Mouse (Mus musculus) brain, embryonic 14.5 days (tissue): Measurements from ENCODE around the gene Exoc6. TPM values are rescaled to one million over a fixed set of nuclear protein-coding genes. Genes with fewer than 3 reads are reported as not detected.
A peak's percentile ranks its signal among the peaks of the same experiment; 100 is the strongest.

ENCODE experiments used
- DNase-seq: peaks from one replicate; pipeline ENCODE4 v3.0.0-alpha.2; 2011; ENCODE audit warnings: low read depth
- CTCF ChIP-seq: fragments of 200-500 bp; IDR thresholded peaks from 2 replicates; pipeline ENCODE4 v1.5.1; 2012; ENCODE audit warnings: inconsistent platforms, mild to moderate bottlenecking, moderate library complexity, borderline replicate concordance; ENCODE audit not compliant: insufficient read depth, insufficient read length; ENCODE audit errors: extremely low read depth
- POLR2A ChIP-seq: fragments of 200-500 bp; IDR thresholded peaks from 2 replicates; pipeline ENCODE4 v1.6.1; 2012; ENCODE audit warnings: mild to moderate bottlenecking, inconsistent platforms, borderline replicate concordance; ENCODE audit not compliant: poor library complexity, insufficient read depth, insufficient read length, severe bottlenecking; ENCODE audit errors: extremely low read depth
- polyA plus RNA-seq: library from polyadenylated mRNA; depleted of rRNA; stranded (reverse); fragments of >200 nt; gene quantifications from 2 replicates; pipeline ENCODE4 v1.2.3, GENCODE M21; 2012

Exoc6 gene
- polyA plus RNA-seq, 1 experiment = 11.9 TPM

DNA sequence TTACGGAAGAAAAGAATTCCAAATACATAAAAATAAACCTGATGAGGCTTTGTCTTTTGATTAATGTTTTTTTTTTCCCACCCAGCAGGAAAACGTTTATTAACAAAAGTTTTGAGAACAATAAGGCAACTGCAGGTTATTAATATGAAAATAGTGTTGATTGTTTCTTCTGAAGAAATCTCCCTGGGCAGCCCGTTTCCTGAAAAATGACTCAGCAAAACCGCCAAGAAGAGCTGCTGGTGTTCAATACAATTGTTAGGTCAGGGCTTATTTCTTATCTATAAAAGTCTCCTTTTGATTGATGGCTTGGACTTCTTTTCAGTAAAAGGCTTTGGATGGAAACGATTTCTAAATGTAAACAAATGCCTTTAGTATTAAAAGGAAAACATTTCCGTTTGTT lies 21.6 kb upstream of the Exoc6 start:
- no peak for DNase-seq
- TF ChIP-seq POLR2A = no peak
- no peak for TF ChIP-seq CTCF

DNA sequence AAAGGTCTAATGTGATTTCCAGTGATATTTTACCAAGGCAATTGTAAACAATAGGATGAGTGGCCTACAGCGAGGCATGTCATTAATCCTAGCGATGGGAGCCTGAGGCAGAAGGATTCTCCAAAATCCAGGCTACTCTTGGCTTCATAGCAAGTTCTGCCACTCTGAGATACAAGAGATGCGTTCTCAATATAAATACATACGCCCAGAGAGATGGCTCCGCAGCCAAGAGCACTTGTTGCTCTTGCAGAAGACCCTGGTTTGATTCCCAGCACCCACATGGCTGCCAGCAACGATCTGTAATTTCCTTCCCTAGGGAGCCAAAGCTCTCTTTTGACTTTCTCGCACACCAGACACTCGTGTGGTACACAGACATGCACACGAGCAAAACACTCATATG lies 20.9 kb upstream of the Exoc6 start:
- TF ChIP-seq CTCF = no peak

DNA sequence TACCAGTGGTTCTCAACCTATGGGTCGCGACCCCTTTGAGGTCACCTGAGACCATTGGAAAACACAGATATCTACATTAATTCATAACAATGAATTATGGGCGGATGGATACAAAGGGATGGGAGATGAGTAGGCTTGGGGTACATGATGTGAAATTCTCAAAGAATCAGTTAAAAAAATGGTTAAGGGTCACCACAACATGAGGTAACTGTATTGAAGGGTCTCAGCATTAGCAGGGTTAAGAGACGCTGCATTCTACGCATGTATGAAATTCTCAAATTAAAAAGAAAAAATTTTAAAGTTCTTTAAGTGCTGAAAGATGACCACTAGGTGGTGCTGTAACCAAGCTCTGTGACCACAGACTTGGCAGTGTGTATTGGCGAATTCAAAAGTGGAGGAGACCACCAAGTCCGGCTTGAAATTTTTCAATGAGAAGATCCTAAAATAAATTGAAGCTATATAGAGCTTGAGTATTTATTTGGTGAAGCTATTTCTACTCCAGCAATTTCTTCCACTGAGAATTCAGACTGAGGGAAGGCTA lies 20.2 kb upstream of the Exoc6 start:
- TF ChIP-seq CTCF = peak; percentile 68; the same call in 1 of the 2 replicates
- TF ChIP-seq POLR2A = no peak
- DNase-seq = peak; percentile 88

More for the DNA sequence above, 20.9 kb upstream of the Exoc6 start:
- DNase-seq = no peak

DNA sequence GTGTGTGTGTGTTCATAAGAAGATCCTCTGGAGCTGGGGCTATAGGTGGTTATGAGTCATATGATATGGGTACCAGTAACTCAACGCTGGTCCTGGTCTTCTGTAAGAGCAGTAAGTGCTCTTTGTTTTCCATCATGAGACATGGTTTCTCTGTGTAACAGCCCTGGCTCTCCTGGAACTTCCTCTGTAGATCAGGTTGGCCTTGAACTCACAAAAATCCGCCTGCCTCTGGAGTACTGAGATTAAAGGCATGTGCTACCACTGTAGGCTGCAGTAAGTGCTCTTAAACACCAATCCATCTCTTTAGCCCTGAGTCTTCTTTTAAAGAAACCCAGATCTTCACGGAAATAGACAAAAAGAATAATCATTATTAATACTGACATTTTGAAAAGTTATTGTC lies 19.6 kb upstream of the Exoc6 start:
- DNase-seq = no peak
- TF ChIP-seq CTCF (no peak), POLR2A (no peak)

DNA sequence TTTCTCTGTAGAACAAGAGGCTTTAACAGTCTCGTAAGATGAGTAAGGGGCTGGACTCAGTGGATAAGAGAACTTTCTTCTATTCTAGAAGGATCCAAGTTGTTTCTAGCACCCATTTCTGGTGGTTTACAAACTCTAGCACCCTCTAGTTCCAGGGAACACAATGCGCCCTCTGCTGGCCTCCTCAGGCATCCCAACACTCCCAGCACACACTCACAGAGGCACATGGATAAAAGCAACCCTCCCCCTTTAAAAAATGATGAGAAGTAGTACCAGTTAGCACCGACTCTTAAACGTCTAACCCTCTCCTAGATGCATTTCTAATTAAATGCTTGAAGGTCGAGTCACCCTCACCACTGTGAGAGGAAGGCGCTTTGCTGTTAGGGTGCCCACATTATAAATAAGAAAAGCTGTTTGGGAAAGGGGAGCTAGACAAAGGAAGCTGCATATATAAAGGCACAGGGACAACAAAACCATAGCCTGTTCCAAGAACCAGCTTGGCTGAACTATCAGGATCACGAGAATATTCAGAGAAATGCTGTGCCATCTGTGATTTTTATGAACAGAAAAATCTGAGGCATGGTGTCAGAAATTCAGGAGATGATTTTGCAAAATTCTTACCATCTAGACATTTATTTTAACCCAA lies 18.9 kb upstream of the Exoc6 start:
- peak; percentile 40 for DNase-seq
- TF ChIP-seq CTCF = peak; percentile 51; the same call in 1 of the 2 replicates
- TF ChIP-seq POLR2A = no peak

DNA sequence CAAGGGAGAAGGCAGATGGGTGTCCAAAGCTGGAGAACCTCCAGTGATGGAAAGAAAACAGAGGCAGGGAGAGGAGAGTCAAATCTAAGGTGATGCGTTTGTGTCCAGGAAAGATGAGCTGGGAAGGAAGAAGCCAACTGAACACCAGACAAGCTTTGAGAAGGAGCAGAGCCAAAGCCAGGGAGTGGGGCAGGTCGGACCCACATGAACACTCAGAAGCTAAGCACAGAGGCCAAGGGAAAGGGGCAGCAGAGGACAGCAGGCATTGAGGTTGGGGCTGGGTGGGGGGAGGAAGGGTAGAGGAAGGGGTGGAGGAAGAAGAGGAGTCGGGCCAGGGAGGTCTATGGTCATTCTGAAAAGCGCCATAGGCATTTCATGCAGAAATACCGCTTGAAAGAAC lies 17.0 kb upstream of the Exoc6 start:
- no peak for TF ChIP-seq CTCF
- no peak for TF ChIP-seq POLR2A

DNA sequence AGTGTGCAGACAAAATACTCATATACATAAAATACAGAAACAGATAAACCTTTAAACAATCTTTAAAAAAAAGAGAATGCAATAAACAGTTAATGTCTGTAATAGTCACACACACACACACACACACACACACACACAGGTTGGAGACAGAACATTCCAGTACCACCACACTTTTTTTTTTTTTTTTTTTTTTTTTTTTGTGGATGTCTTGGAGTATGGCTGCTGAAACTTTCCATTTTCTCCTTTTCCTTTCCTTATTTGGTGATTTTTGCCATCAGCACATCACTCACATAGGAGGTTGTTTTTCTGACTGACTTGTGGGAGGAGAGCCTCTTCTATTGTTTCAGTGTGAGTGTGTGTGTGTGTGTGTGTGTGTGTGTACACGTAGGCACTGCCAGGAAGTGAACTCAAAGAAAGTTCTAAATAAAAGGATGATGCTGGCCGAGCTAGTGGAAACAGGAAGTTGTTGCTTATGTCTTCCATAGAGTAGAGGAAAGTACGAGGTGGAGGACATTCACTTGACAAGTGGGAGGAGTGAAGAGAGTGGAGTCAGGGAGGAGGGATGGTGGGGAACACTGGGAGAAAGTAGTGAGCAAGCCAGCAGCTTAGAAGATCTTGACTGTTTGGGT lies 15.4 kb upstream of the Exoc6 start:
- DNase-seq = no peak
- no peak for TF ChIP-seq POLR2A
- no peak for TF ChIP-seq CTCF

More for the DNA sequence above, 17.0 kb upstream of the Exoc6 start:
- no peak for DNase-seq

DNA sequence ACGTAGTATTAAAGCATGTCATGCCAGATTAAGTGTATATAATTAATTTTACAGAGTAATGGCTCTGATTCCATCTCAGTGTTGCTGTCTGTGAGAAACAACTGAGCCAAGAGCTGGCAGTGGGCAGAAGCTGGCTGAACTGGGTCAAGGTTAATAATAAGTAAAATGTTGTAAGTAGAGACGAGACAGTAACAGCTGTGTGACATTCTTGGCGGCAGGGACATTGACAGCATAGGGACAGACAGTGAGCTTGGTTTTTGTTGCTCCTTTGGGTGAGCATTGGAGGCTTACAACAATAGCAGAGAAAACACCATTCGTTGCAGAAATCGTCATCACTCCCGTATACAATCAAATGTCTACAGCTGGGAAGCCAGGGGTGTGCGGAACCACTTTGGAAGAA lies 13.8 kb upstream of the Exoc6 start:
- no peak for TF ChIP-seq CTCF
- no peak for TF ChIP-seq POLR2A
- no peak for DNase-seq

DNA sequence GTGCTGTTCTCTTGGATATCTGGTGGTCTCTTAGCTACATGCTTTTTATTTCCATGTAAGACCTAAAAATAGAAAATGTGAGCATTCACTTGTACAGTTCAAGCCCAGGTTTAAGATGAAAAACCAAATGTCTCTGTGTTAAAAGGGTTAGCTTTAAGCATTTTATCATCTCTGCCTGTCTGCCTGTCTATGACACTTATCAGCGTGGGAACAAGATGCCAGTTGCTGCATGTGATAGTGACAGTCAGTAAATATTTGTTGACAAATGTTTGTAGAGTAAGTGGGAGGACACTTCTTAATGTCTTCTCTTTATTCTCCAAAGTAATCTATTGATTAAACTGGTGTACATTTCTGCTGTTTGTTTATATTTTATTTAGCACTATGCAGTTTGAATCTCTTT lies 12.5 kb upstream of the Exoc6 start:
- no peak for DNase-seq
- TF ChIP-seq POLR2A (no peak), CTCF (no peak)

DNA sequence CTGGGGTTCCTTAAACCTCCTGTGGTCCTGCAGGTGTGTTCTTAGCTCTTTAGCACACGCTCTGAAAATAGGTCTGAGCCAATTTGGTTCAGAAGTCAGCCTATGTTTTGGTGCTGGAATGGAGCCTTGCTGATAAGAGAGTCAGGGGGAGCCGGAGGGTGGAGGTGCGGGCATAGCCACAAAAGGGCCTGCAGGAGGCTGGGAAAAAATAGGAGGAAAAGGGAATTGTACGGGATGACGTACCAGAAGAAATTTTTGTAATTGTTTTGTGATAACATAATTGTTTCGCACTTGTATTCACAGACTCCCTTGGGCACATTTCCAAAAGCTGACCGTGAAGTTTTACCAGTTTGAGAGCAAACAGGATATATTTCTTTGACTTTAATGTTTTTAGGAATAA lies 10.0 kb upstream of the Exoc6 start:
- no peak for TF ChIP-seq CTCF
- no peak for DNase-seq

DNA sequence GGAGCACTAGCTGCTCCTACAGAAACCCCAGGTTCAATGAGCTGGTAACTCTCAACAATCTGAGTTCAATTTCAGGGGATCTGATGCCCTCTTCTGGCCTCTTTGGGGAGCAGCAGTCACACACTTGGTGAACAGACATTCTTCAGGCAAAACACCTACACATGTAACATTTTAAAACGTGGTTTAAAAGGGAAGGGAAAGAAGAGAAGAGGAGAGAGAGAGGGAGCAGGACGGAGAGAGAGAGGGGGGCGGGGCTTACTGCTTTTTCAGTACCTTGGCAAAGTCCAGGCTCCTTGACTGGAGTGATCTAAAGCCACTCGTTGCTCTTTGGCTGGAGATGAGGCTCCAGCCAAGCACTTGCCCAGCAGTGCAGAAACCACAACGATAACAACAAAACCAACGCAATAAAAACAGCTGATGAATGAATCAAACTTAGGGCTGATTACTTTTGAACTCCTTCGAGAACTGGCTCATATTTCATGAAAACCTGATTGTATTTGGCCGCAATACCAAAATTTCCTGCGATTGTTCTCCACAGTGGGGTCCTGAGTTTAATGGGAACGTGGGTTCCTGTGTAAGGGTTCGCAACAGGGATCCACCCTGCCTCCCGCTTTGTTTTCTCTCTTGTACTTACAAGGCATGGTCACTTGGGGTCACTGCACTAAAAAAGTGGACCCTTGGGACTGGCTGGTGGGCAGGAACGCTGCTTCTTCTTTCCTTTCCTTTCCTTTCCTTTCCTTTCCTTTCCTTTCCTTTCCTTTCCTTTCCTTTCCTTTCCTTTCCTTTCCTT lies 6.5 kb upstream of the Exoc6 start:
- no peak for DNase-seq

DNA sequence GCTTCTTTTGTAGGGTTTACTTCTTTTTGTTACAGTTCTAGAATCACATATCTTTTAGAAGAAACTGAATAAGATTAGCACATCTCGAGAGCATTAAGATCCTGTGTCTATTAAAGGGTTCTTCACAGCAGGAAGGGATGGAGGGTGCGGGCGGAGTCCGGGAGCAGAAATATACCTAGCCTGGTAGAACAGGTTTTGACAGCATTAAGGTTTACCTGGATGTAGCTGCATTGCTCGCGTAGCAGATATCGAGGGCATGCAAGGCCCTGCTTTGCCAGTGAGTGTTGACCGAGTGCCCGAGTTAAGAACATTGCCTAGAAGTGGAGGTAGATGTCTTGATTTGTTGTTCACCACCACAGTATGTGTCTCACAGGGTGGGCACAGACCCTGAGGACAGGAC lies 5.7 kb upstream of the Exoc6 start:
- DNase-seq = no peak
- TF ChIP-seq POLR2A (no peak), CTCF (no peak)

More for the DNA sequence above, 6.5 kb upstream of the Exoc6 start:
- no peak for TF ChIP-seq POLR2A
- TF ChIP-seq CTCF = peak; percentile 36; the same call in 1 of the 2 replicates

DNA sequence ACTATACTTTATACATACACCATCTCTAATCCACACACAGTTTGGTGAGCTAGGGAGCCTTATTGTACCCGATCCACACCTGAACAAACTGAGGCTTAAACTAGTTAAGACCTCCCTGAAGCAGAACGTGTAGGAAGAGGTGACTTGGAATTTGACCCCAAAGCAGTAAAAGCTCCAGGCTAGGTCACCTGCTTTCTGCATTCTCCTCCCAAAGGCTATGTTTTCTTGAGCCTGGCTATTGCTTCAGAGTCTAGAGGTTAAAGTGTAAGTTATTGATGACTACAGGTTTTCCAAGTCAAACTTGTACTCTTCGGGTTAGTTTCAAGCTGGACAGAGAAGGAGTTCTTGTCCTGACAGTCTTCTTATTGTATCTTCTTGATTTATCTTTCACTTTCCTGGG lies 5.0 kb upstream of the Exoc6 start:
- no peak for DNase-seq
- TF ChIP-seq CTCF = no peak
- TF ChIP-seq POLR2A = no peak
